Mouse (Mus musculus) forebrain, embryonic 14.5 days (tissue): Measurements from ENCODE around the gene Lsr. TPM values are rescaled to one million over a fixed set of nuclear protein-coding genes. Genes with fewer than 3 reads are reported as not detected.
"Not testable (repeated sequence)": the region's sequence is repeated elsewhere in the genome, so short reads cannot be mapped to it uniquely, and the experiment has no call there.

ENCODE experiments used
- ATAC-seq: fragments of 200-750 bp; cut with Nextera tagmentation; 2 replicates; pipeline ENCODE4 v1.8.0; 2017; ENCODE audit warnings: mild to moderate bottlenecking, moderate library complexity
- DNase-seq: peaks from one replicate; pipeline ENCODE4 v3.0.0-alpha.2; 2015; ENCODE audit warnings: low spot score
- H3K27ac ChIP-seq: fragments of 300-500 bp; sonication (generic); 2 replicates; pipeline ENCODE4 v1.5.1; 2014; ENCODE audit warnings: low read depth, mild to moderate bottlenecking, control low read depth, low read length, moderate library complexity
- H3K27me3 ChIP-seq: fragments of 300-500 bp; sonication (generic); replicated peaks from 2 replicates; pipeline ENCODE4 v1.6.1; 2014; ENCODE audit warnings: low read length, control low read depth, mixed read lengths; ENCODE audit not compliant: control insufficient read depth, insufficient read depth
- H3K36me3 ChIP-seq: fragments of 300-500 bp; sonication (generic); 2 replicates; pipeline ENCODE4 v1.6.1; 2014; ENCODE audit warnings: low read length, control low read depth; ENCODE audit not compliant: control insufficient read depth, insufficient read depth
- H3K4me1 ChIP-seq: fragments of 300-500 bp; sonication (generic); 2 replicates; pipeline ENCODE4 v1.6.1; 2014; ENCODE audit warnings: antibody characterized with exemption, low read length, control low read depth; ENCODE audit not compliant: control insufficient read depth, insufficient read depth
- H3K4me2 ChIP-seq: fragments of 300-500 bp; sonication (generic); 2 replicates; pipeline ENCODE4 v1.6.1; 2014; ENCODE audit warnings: mild to moderate bottlenecking, control low read depth, low read length
- H3K4me3 ChIP-seq: fragments of 300-500 bp; sonication (generic); 2 replicates; pipeline ENCODE4 v1.5.1; 2014; ENCODE audit warnings: low read depth, low read length, control low read depth
- H3K9ac ChIP-seq: fragments of 300-500 bp; sonication (generic); 2 replicates; pipeline ENCODE4 v1.6.1; 2014; ENCODE audit warnings: mild to moderate bottlenecking, low read length, control low read depth, moderate library complexity
- H3K9me3 ChIP-seq: fragments of 300-500 bp; sonication (generic); replicated peaks from 2 replicates; pipeline ENCODE4 v1.6.1; 2016; ENCODE audit warnings: low read length, control low read depth, mixed read lengths; ENCODE audit not compliant: control insufficient read depth
- WGBS: fragments of 180-500 bp; shearing (Covaris S2); extraction: QIAGEN DNeasy Blood & Tissue Kit; methylation state at CpG from one replicate; pipeline ENCODE4 v1.1.7; 2014; 5-methylcytosine and 5-hydroxymethylcytosine counted together
- polyA plus RNA-seq: library from polyadenylated mRNA; unstranded; fragments of >200 nt; fragmentation: Nextera tagmentation; extraction: Ambion mirVana; gene quantifications from 2 replicates; pipeline ENCODE4 v1.2.1, GENCODE M21; 2014

Gene Lsr
- polyA plus RNA-seq, 1 experiment from 2014 or later: 16.8 TPM

GRCm38 (mm10) chr7:30924071-30924470, 49.2 kb downstream of the Lsr start:
- DNase-seq: no peak
- Histone ChIP-seq H3K4me2 (no peak overlapping the region), H3K36me3 (no peaks in the 10 kb centered on the region), H3K4me3 (no peak overlapping the region), H3K27ac (no peak overlapping the region), H3K9me3 (no peaks in the 10 kb centered on the region), H3K4me1 (no peaks in the 10 kb centered on the region), H3K27me3 (no peaks in the 10 kb centered on the region), H3K9ac (no peak overlapping the region)
- no peak for ATAC-seq
- 66% methylated on average over 3 of the region's 3 CpGs for WGBS

- not testable (repeated sequence) for DNase-seq, H3K4me3 ChIP-seq, H3K4me1 ChIP-seq, H3K9me3 ChIP-seq, ATAC-seq, H3K27ac ChIP-seq, H3K4me2 ChIP-seq, H3K27me3 ChIP-seq, H3K9ac ChIP-seq, H3K36me3 ChIP-seq
- WGBS: 41% methylated on average over 3 of the region's 3 CpGs
Measured at GRCm38 (mm10) chr7:30922490-30922889, 50.8 kb downstream of the Lsr start.

- Histone ChIP-seq H3K9me3 (no peaks in the 10 kb centered on the region), H3K9ac (no peak overlapping the region), H3K4me3 (no peak overlapping the region), H3K36me3 (no peaks in the 10 kb centered on the region), H3K27me3 (no peaks in the 10 kb centered on the region), H3K4me2 (no peak overlapping the region), H3K27ac (no peak overlapping the region), H3K4me1 (no peaks in the 10 kb centered on the region)
- ATAC-seq (no peak), DNase-seq (no peak)
- WGBS: 58% methylated on average over 3 of the region's 3 CpGs
Measured at GRCm38 (mm10) chr7:30920217-30920616, 53.0 kb downstream of the Lsr start.

- ATAC-seq (no peak), DNase-seq (no peak)
- H3K27ac ChIP-seq: no peak overlapping the region
- no peak overlapping the region for H3K4me3 ChIP-seq
- H3K9ac ChIP-seq: no peak overlapping the region
- no peaks in the 10 kb centered on the region for H3K27me3 ChIP-seq
- no peaks in the 10 kb centered on the region for H3K9me3 ChIP-seq
- H3K4me1 ChIP-seq: no peaks in the 10 kb centered on the region
- WGBS: 39% methylated on average over 4 of the region's 4 CpGs
- H3K4me2 ChIP-seq: no peak overlapping the region
- no peaks in the 10 kb centered on the region for H3K36me3 ChIP-seq
Measured at GRCm38 (mm10) chr7:30917219-30917618, 56.0 kb downstream of the Lsr start.

GRCm38 (mm10) chr7:30916713-30917112, 56.6 kb downstream of the Lsr start:
- H3K36me3 ChIP-seq: no peaks in the 10 kb centered on the region
- no peaks in the 10 kb centered on the region for H3K4me1 ChIP-seq
- H3K9ac ChIP-seq: no peak overlapping the region
- ATAC-seq: no peak
- no peak overlapping the region for H3K27ac ChIP-seq
- WGBS: 9% methylated on average over 6 of the region's 6 CpGs
- no peak for DNase-seq
- no peaks in the 10 kb centered on the region for H3K9me3 ChIP-seq
- H3K4me3 ChIP-seq: no peak overlapping the region
- H3K27me3 ChIP-seq: no peaks in the 10 kb centered on the region
- no peak overlapping the region for H3K4me2 ChIP-seq

GRCm38 (mm10) chr7:30914732-30915131, 58.5 kb downstream of the Lsr start, which contains the start of gene Mag:
Mag (minus strand) TSS chr7:30914873.
- no peaks in the 10 kb centered on the region for H3K4me1 ChIP-seq
- 77% methylated on average over 8 of the region's 8 CpGs for WGBS
- no peaks in the 10 kb centered on the region for H3K36me3 ChIP-seq
- H3K4me2 ChIP-seq: no peak within 1 kb of the TSS
- H3K27ac ChIP-seq: no peak within 1 kb of the TSS
- no peak within 1 kb of the TSS for H3K4me3 ChIP-seq
- ATAC-seq: no peak
- H3K9me3 ChIP-seq: no peaks in the 10 kb centered on the region
- no peaks in the 10 kb centered on the region for H3K27me3 ChIP-seq
- H3K9ac ChIP-seq: no peak within 1 kb of the TSS
- no peak for DNase-seq

GRCm38 (mm10) chr7:30909773-30910172, 63.5 kb downstream of the Lsr start:
- Histone ChIP-seq H3K27me3 (no peaks in the 10 kb centered on the region), H3K9me3 (no peaks in the 10 kb centered on the region), H3K27ac (no peak overlapping the region), H3K4me3 (no peak overlapping the region), H3K4me1 (peaks cover 8% of the 10 kb centered on the region), H3K9ac (no peak overlapping the region), H3K4me2 (no peak overlapping the region), H3K36me3 (no peaks in the 10 kb centered on the region)
- no peak for ATAC-seq
- WGBS: 80% methylated on average over 6 of the region's 6 CpGs
- DNase-seq: no peak

- Histone ChIP-seq H3K4me2 (peak overlapping the region; percentile 48), H3K4me1 (peaks cover 8% of the 10 kb centered on the region), H3K9ac (no peak overlapping the region), H3K9me3 (no peaks in the 10 kb centered on the region), H3K27ac (no peak overlapping the region), H3K27me3 (no peaks in the 10 kb centered on the region), H3K36me3 (no peaks in the 10 kb centered on the region), H3K4me3 (peak overlapping the region; percentile 15; the same call in 1 of the 2 replicates)
- WGBS: 33% methylated on average over 16 of the region's 17 CpGs
- ATAC-seq: peak; percentile 40; the same call in 1 of the 2 replicates
- DNase-seq: no peak
Measured at GRCm38 (mm10) chr7:30908992-30909431, 64.3 kb downstream of the Lsr start.

GRCm38 (mm10) chr7:30908277-30908991, 64.8 kb downstream of the Lsr start:
- 2% methylated on average over 26 of the region's 26 CpGs for WGBS
- H3K27me3 ChIP-seq: no peaks in the 10 kb centered on the region
- DNase-seq: peak; percentile 32
- H3K27ac ChIP-seq: no peak overlapping the region
- peak; percentile 44 for ATAC-seq
- no peaks in the 10 kb centered on the region for H3K9me3 ChIP-seq
- H3K4me3 ChIP-seq: peak overlapping the region; percentile 15
- peaks cover 8% of the 10 kb centered on the region for H3K4me1 ChIP-seq
- H3K9ac ChIP-seq: peak overlapping the region; percentile 32; the same call in 1 of the 2 replicates
- no peaks in the 10 kb centered on the region for H3K36me3 ChIP-seq
- H3K4me2 ChIP-seq: peak overlapping the region; percentile 48
